Mouse (Mus musculus): ENCODE measurements around the gene Hacd3.

Hacd3 gene

GRCm38 (mm10) chr9:64952055-64952454 is 69.4 kb downstream of the Hacd3 start:
- no peak for DNase-seq (ENCODE audit: low read depth in 2 of 2, low spot score in 2 of 2)

- no peak for DNase-seq (ENCODE audit: low read depth in 2 of 2, low spot score in 2 of 2)
Observed at GRCm38 (mm10) chr9:64951161-64951657, 70.3 kb downstream of the Hacd3 start, which contains the start of gene Slc24a1. Slc24a1 (minus strand) TSS chr9:64951607.

- no peak for DNase-seq (ENCODE audit: low read depth in 2 of 2, low spot score in 2 of 2)
Observed at GRCm38 (mm10) chr9:64947483-64948095, 73.9 kb downstream of the Hacd3 start.

GRCm38 (mm10) chr9:64943997-64944396 is 77.5 kb downstream of the Hacd3 start:
- DNase-seq (ENCODE audit: low read depth in 2 of 2, low spot score in 2 of 2): no peak

- no peak for DNase-seq (ENCODE audit: low read depth in 2 of 2, low spot score in 2 of 2)
Observed at GRCm38 (mm10) chr9:64941650-64942049, 79.8 kb downstream of the Hacd3 start.

GRCm38 (mm10) chr9:64940731-64941346 is 80.7 kb downstream of the Hacd3 start:
- DNase-seq (ENCODE audit: low read depth in 2 of 2, low spot score in 2 of 2): no peak

GRCm38 (mm10) chr9:64939790-64940189 is 81.7 kb downstream of the Hacd3 start:
- no peak for DNase-seq (ENCODE audit: low read depth in 2 of 2, low spot score in 2 of 2)

- DNase-seq (ENCODE audit: low read depth in 2 of 2, low spot score in 2 of 2): no peak
Observed at GRCm38 (mm10) chr9:64939281-64939680, 82.2 kb downstream of the Hacd3 start.

GRCm38 (mm10) chr9:64938535-64938934 is 83.0 kb downstream of the Hacd3 start:
- DNase-seq (ENCODE audit: low read depth in 2 of 2, low spot score in 2 of 2): no peak

- no peak for DNase-seq (ENCODE audit: low read depth in 2 of 2, low spot score in 2 of 2)
Observed at GRCm38 (mm10) chr9:64937491-64937890, 84.0 kb downstream of the Hacd3 start.
